Mouse (Mus musculus) MEL (cell line): ENCODE measurements at regions not wholly inside any gene's neighbourhood (a gene's known extent, or its start where the extent isn't known, plus 50 kb on each side); places are given as distances from the start of the nearest gene placed in this dataset.

Experiments used
- DNase-seq: peaks from one replicate; pipeline ENCODE4 v3.0.0; 2011; ENCODE audit warnings: low read depth, low spot score
- H3K27ac ChIP-seq: 2 replicates; pipeline ENCODE4 v1.5.1; 2012; ENCODE audit warnings: low read depth, mild to moderate bottlenecking, control low read depth, low read length, moderate library complexity; ENCODE audit not compliant: control insufficient read depth
- H3K27me3 ChIP-seq, 2 experiments: fragments of 150-350 bp in 1 of 2; sonication (generic) in 1 of 2; 2 replicates each; pipeline ENCODE4 v1.6.1; 2012; ENCODE audit warnings: low read length in 2 of 2, mild to moderate bottlenecking in 2 of 2, improper control_type of control experiment in 1 of 2, moderate library complexity in 1 of 2; ENCODE audit not compliant: insufficient read depth in 2 of 2, control insufficient read depth in 1 of 2
- H3K36me3 ChIP-seq, 2 experiments: 2 replicates each; pipeline ENCODE4 v1.6.1; 2012 to 2014; ENCODE audit warnings: low read length in 2 of 2, improper control_type of control experiment in 1 of 2, inconsistent platforms in 1 of 2, mild to moderate bottlenecking in 1 of 2; ENCODE audit not compliant: insufficient read depth in 2 of 2, control insufficient read depth in 1 of 2
- H3K4me1 ChIP-seq, 2 experiments: fragments of 150-350 bp in 1 of 2; sonication (generic) in 1 of 2; 2 replicates each; pipeline ENCODE4 v1.6.1; 2012; ENCODE audit warnings: low read length in 2 of 2, improper control_type of control experiment in 1 of 2, mild to moderate bottlenecking in 1 of 2; ENCODE audit not compliant: insufficient read depth in 2 of 2, control insufficient read depth in 1 of 2
- H3K4me3 ChIP-seq, 2 experiments: fragments of 150-350 bp in 1 of 2; sonication (generic) in 1 of 2; 2 replicates each; pipeline ENCODE4 v1.5.1; 2012; ENCODE audit warnings: low read depth in 2 of 2, low read length in 2 of 2, mild to moderate bottlenecking in 2 of 2, moderate library complexity in 2 of 2, control low read depth in 1 of 2, improper control_type of control experiment in 1 of 2; ENCODE audit not compliant: control insufficient read depth in 1 of 2, insufficient read depth in 1 of 2
- H3K79me2 ChIP-seq: 2 replicates; pipeline ENCODE4 v1.6.1; 2012; ENCODE audit warnings: mild to moderate bottlenecking, low read length, moderate library complexity; ENCODE audit not compliant: control insufficient read depth, poor library complexity, insufficient read depth
- H3K9ac ChIP-seq: 2 replicates; pipeline ENCODE4 v1.6.1; 2012; ENCODE audit warnings: low read depth, mild to moderate bottlenecking, control low read depth, low read length, moderate library complexity; ENCODE audit not compliant: control insufficient read depth, poor library complexity, severe bottlenecking
- H3K9me3 ChIP-seq: fragments of 150-350 bp; sonication (generic); replicated peaks from 2 replicates; pipeline ENCODE4 v1.6.1; 2012; ENCODE audit warnings: mild to moderate bottlenecking, low read length, improper control_type of control experiment, moderate library complexity; ENCODE audit not compliant: insufficient read depth
- CTCF ChIP-seq, 3 experiments: IDR thresholded peaks in 2 of 3; conservative IDR thresholded peaks in 1 of 3; 2 replicates each; pipeline ENCODE4 v1.5.1; 2011 to 2012; ENCODE audit warnings: low read length in 3 of 3, low read depth in 2 of 3, mild to moderate bottlenecking in 2 of 3, improper control_type of control experiment in 1 of 3, inconsistent platforms in 1 of 3, mixed read lengths in 1 of 3, moderate library complexity in 1 of 3; ENCODE audit not compliant: control insufficient read depth in 1 of 3, insufficient read depth in 1 of 3, poor library complexity in 1 of 3, severe bottlenecking in 1 of 3
- ELF1 ChIP-seq: IDR thresholded peaks from 2 replicates; pipeline ENCODE4 v1.6.1; 2014; ENCODE audit warnings: low read depth, mild to moderate bottlenecking, inconsistent platforms, low read length, improper control_type of control experiment, moderate library complexity
- ETS1 ChIP-seq: IDR thresholded peaks from 2 replicates; pipeline ENCODE4 v1.6.1; 2012; ENCODE audit warnings: low read depth, mild to moderate bottlenecking, inconsistent platforms, low read length, improper control_type of control experiment, moderate library complexity
- GABPA ChIP-seq: IDR thresholded peaks from 2 replicates; pipeline ENCODE4 v1.6.1; 2012; ENCODE audit warnings: low read depth, mild to moderate bottlenecking, inconsistent platforms, low read length, improper control_type of control experiment, moderate library complexity
- HCFC1 ChIP-seq: IDR thresholded peaks from 2 replicates; pipeline ENCODE4 v1.6.1; 2012; ENCODE audit warnings: low read depth, mild to moderate bottlenecking, inconsistent platforms, low read length, improper control_type of control experiment, moderate library complexity
- KAT2A ChIP-seq: conservative IDR thresholded peaks from 2 replicates; pipeline ENCODE4 v1.6.1; 2012; ENCODE audit warnings: low read depth, low read length, improper control_type of control experiment, inconsistent platforms
- MAFK ChIP-seq: IDR thresholded peaks from 2 replicates; pipeline ENCODE4 v1.6.1; 2011; ENCODE audit warnings: low read depth, mild to moderate bottlenecking, low read length, improper control_type of control experiment, borderline replicate concordance
- MEF2A ChIP-seq: IDR thresholded peaks from 2 replicates; pipeline ENCODE4 v1.6.1; 2014; ENCODE audit warnings: low read depth, mild to moderate bottlenecking, inconsistent platforms, low read length, improper control_type of control experiment; ENCODE audit not compliant: poor library complexity, insufficient replicate concordance, severe bottlenecking; ENCODE audit errors: extremely low read depth
- MYB ChIP-seq: IDR thresholded peaks from 2 replicates; pipeline ENCODE4 v1.6.1; 2011; ENCODE audit warnings: mild to moderate bottlenecking, low read depth, low read length, improper control_type of control experiment
- MYC ChIP-seq: IDR thresholded peaks from 2 replicates; pipeline ENCODE4 v1.6.1; 2011; ENCODE audit warnings: low read depth, mild to moderate bottlenecking, low read length, improper control_type of control experiment, moderate library complexity
- NELFE ChIP-seq: IDR thresholded peaks from 2 replicates; pipeline ENCODE4 v1.6.1; 2011; ENCODE audit warnings: low read depth, low read length, improper control_type of control experiment
- POLR2A ChIP-seq, 2 experiments: IDR thresholded peaks; 2 replicates each; pipeline ENCODE4 v1.6.1; 2011 to 2012; ENCODE audit warnings: low read length in 2 of 2, mild to moderate bottlenecking in 2 of 2, control low read depth in 1 of 2, improper control_type of control experiment in 1 of 2, low read depth in 1 of 2, moderate library complexity in 1 of 2; ENCODE audit not compliant: control insufficient read depth in 1 of 2, insufficient read depth in 1 of 2, poor library complexity in 1 of 2
- RAD21 ChIP-seq: IDR thresholded peaks from 2 replicates; pipeline ENCODE4 v1.6.1; 2011; ENCODE audit warnings: mild to moderate bottlenecking, low read depth, low read length, improper control_type of control experiment
- SIN3A ChIP-seq: IDR thresholded peaks from 2 replicates; pipeline ENCODE4 v1.6.1; 2012; ENCODE audit warnings: low read length, improper control_type of control experiment, inconsistent platforms
- SMC3 ChIP-seq: IDR thresholded peaks from 2 replicates; pipeline ENCODE4 v1.6.1; 2011; ENCODE audit warnings: low read depth, low read length, improper control_type of control experiment
- TBP ChIP-seq: IDR thresholded peaks from 2 replicates; pipeline ENCODE4 v1.8.0; 2011; ENCODE audit warnings: low read depth, low read length, improper control_type of control experiment
- USF1 ChIP-seq: IDR thresholded peaks from 2 replicates; pipeline ENCODE4 v1.6.1; 2014; ENCODE audit warnings: low read depth, mild to moderate bottlenecking, inconsistent platforms, low read length, improper control_type of control experiment, moderate library complexity
- USF2 ChIP-seq, 2 experiments: IDR thresholded peaks; 2 replicates each; pipeline ENCODE4 v1.6.1; 2011 to 2012; ENCODE audit warnings: improper control_type of control experiment in 2 of 2, low read length in 2 of 2, borderline replicate concordance in 1 of 2, inconsistent platforms in 1 of 2, low read depth in 1 of 2, mild to moderate bottlenecking in 1 of 2; ENCODE audit not compliant: insufficient read depth in 1 of 2
- ZKSCAN1 ChIP-seq: IDR thresholded peaks from 2 replicates; pipeline ENCODE4 v1.6.1; 2012; ENCODE audit warnings: low read depth, mild to moderate bottlenecking, inconsistent platforms, low read length, improper control_type of control experiment, moderate library complexity
- ZMIZ1 ChIP-seq: IDR thresholded peaks from 2 replicates; pipeline ENCODE4 v1.6.1; 2012; ENCODE audit warnings: low read depth, mild to moderate bottlenecking, inconsistent platforms, low read length, improper control_type of control experiment, moderate library complexity

DNA sequence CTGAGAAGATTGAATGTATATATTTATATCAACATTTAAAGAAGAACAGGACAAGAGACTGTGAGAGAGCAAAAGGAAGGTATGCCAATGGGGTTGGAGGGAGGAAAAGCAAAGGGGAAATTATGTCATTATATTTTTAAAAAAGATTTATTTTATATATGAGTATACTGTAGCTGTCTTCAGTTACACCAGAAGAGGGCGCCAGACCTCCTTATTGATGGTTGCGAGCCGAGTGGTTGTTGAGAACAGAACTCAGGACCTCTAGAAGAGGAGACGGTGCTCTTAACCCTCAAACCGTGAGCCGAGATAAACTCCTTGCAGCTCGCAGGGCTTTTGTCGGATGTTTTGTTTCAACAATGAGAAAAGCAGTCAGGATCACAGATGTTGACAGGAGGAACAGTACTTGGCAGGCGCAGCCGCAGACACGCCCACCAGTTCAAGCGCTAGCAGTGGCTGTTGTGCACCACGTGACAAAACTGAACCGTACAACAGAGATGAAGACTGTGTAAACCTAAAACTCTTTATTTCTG is 158.7 kb downstream of the Mat2b start:
- no peaks in the 10 kb centered on the region for H3K9me3 ChIP-seq
- H3K4me3 ChIP-seq: no peak overlapping the region
- H3K9ac ChIP-seq: no peak overlapping the region
- no peaks in the 10 kb centered on the region for H3K79me2 ChIP-seq
- peak; percentile 15 for DNase-seq
- no peaks in the 10 kb centered on the region for H3K36me3 ChIP-seq
- no peak for TF ChIP-seq NELFE
- TF ChIP-seq RAD21: peak; percentile 13
- TF ChIP-seq CTCF (IDR thresholded peaks at IDR 0.05 in 2 of 3, conservative IDR thresholded peaks at IDR 0.05 in 1 of 3; ENCODE audit: control insufficient read depth in 1 of 3, insufficient read depth in 1 of 3, low read depth in 2 of 3, low read length in 3 of 3, poor library complexity in 1 of 3, severe bottlenecking in 1 of 3): peak in 2 of 3 experiments; percentile 8 to 20; a peak in 2 of 6 replicates
- TF ChIP-seq, all 39 proteins: peak for 2
- H3K27ac ChIP-seq: no peak overlapping the region
- H3K4me1 ChIP-seq: no peaks in the 10 kb centered on the region
- no peaks in the 10 kb centered on the region for H3K27me3 ChIP-seq

DNA sequence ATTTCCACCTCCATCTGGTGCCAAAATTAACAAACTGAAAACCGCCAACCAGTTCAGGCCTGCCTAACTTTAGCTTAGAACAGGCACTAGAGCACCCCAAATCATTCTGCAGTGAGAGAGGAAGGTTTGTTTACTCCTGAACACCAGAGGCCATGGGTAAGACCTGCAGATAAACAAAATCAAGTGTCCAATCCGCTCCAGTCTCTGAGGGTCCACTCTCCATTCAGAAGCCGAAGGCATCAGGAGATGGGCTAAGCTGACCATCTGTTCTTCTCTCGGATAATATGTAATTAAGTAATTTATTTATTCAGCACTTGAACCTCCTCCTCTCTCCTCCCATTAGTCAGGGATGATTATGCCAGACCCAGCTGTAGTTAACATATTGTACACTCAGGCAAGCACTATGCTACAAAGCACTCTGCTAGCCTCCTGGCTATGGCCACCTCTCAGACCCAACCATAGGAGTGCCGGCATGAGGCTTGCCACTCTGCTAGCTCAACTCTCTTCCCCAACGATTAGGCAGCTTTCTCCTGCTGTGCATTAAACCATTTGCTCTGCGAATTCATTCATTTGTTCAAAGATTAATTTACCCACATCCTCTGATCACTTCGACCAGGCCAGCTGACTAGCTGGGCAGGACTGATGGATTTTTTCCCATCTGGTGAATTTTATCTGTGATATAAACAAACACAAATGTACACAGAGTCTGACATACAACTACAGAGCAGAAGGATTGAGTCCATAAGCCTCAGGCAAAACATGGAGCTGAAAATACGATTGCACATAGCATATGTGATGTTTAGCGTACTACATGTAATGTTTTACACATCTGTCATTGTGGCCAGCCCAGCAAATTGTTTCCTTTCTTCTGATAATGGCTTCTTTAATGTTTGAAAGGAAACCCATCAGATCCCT is 184.4 kb downstream of the Mat2b start:
- no peak for DNase-seq
- Histone ChIP-seq H3K9ac (no peak overlapping the region), H3K27ac (no peak overlapping the region), H3K9me3 (no peaks in the 10 kb centered on the region), H3K36me3 (no peaks in the 10 kb centered on the region), H3K4me3 (no peak overlapping the region), H3K27me3 (no peaks in the 10 kb centered on the region), H3K79me2 (no peaks in the 10 kb centered on the region), H3K4me1 (no peaks in the 10 kb centered on the region)
- TF ChIP-seq MAFK (no peak), HCFC1 (no peak), MEF2A (no peak), SIN3A (no peak), ZMIZ1 (no peak), ETS1 (no peak), POLR2A (IDR thresholded peaks at IDR 0.05; ENCODE audit: control insufficient read depth in 1 of 2, insufficient read depth in 1 of 2, low read depth in 1 of 2, low read length in 2 of 2, poor library complexity in 1 of 2) (no peak), GABPA (no peak), MYC (no peak), USF2 (IDR thresholded peaks at IDR 0.05; ENCODE audit: borderline replicate concordance in 1 of 2, insufficient read depth in 1 of 2, low read depth in 1 of 2, low read length in 2 of 2) (no peak), KAT2A (no peak), SMC3 (no peak), ZKSCAN1 (no peak), ELF1 (no peak), USF1 (no peak), MYB (no peak), RAD21 (no peak), TBP (no peak)
